Mouse (Mus musculus) frontal cortex, postnatal 14 days (tissue): Measurements from ENCODE around the gene Lst1.
"Not testable (repeated sequence)": the region's sequence is repeated elsewhere in the genome, so short reads cannot be mapped to it uniquely, and the experiment has no call there.

ENCODE experiments used
- DNase-seq, 2 experiments: peaks; one replicate each; pipeline ENCODE4 v3.0.0; 2022; ENCODE audit warnings: low spot score in 2 of 2

Gene Lst1

GRCm38 (mm10) chr17:35187959-35188610 lies at the start of gene Lst1:
Gene Lst1 (minus strand): TSS chr17:35188439.
- no peak for DNase-seq

GRCm38 (mm10) chr17:35237504-35237903 lies 49.3 kb upstream of the Lst1 start:
- no peak for DNase-seq

GRCm38 (mm10) chr17:35236996-35237395 lies 48.8 kb upstream of the Lst1 start:
- DNase-seq = no peak

DNA sequence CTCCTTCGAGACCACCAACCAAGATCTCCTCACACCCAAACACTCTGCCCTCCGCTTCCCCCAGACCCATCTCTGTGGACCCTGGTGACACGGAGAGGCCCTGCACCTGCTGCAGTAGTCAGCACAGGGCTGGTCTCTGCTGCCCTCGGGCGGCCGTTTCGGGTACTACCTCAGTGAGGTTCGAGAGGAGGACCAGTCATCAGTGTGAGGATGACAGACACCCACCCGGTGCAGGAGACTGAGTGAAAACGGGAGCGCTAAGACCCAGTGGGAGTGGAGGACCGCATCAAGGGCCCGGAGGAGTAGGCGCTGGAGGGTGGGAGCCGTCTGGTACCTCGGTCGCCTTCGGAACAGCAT lies 48.1 kb upstream of the Lst1 start:
- peak; percentile 97 to 100 for DNase-seq

DNA sequence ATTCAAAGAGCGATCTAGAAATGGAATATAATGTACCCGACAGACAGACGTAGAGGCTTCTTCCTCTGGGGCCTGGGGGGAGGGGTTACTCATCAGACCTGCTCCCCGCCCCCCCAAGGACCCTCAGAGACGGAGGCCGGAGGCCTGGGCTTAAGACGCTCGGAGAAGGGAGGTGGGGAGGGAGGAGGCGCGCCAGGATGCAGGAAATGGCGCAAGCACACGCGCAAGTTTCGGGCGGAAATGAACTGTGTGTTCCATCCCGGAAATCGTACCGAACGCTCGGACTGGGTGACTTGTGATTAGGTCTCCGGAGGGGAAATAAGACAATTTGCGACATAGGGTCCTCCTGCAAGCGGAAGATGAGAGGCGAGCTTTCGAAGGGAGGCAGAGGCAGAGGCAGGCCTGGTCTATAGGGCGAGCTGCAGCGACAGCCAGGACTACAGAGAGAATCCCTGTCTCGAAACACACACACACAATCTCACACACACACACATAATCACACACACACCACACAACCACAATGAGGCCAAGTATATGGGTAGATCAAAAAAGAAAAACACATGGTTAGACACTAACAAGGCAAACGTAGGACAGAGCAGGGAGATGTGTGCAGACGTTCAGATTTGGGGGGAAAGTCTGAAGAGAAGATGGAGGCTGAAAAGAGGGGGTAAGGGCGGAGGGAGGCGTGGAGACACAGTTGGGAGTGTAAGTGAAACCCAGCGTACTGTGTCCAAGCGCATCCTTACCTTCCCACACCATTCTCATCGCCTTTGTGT lies 47.6 kb upstream of the Lst1 start, which contains the start of gene Nfkbil1:
TSS of gene Nfkbil1 (minus strand) at position 179 of the 776 bp plus-strand sequence.
- DNase-seq = peak; percentile 85 to 90

- no peak for DNase-seq
Measured at GRCm38 (mm10) chr17:35234903-35235302, 46.7 kb upstream of the Lst1 start.

DNA sequence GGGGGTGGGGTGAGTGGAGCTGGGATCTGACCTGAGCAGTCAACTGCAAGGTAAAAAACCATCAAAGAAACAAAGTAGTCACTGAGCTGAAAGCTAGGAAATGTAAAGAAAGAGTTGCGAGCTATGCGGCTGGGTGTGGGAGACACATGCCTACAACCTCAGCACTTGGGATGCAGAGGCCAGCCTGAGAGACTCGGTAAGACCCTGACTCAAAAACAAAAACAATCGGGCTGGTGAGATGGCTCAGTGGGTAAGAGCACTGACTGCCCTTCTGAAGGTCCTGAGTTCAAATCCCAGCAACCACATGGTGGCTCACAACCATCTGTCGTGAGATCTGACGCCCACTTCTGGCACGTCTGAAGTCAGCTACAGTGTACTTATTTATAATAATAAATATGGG lies 45.9 kb upstream of the Lst1 start:
- not testable (repeated sequence) for DNase-seq

DNA sequence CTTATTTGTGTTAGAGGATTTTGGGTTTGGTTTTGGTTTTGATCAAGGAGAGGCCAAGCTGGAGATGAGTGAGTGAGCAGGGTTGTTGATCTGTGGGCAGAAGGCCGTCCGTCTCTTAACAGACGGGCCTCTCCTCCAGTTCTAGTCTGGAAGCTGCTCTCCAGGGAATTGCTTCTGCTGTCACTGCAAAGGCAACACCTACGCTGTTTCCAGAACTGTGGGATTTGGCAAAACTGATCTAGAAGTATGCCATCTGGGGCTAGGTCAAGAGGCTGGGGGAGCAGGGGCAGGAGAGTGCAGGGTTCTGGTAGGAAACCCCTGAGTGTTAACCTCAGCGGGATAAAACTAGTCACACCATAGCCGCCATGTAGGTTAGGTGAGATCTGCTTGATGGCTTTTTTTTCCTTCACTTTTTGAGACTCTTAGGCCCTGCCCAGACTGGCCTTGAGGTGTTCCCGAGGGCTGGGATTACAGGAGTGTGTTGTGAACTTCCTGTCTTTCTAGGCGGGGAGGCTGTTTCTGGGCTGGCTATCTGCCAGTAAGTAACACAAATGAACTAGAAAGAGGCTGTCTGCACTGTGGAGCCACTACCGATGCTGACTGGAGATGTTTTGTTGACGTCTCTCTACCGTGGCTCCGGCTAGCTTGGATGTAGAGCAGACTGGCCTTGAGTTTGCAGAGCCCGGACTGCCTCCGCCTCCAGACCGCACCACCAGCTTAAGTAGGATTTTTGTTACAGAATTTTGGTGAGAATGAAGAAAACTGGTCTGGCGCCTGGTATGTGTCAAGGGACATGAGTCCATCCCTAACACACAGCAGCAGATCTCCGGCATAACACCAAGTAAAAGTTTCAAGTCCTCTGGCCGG lies 45.1 kb upstream of the Lst1 start, which contains the start of gene Atp6v1g2:
TSS of gene Atp6v1g2 (plus strand) at position 547 of the 867 bp plus-strand sequence.
- DNase-seq = no peak

GRCm38 (mm10) chr17:35232659-35233058 lies 44.4 kb upstream of the Lst1 start:
- DNase-seq = no peak

DNA sequence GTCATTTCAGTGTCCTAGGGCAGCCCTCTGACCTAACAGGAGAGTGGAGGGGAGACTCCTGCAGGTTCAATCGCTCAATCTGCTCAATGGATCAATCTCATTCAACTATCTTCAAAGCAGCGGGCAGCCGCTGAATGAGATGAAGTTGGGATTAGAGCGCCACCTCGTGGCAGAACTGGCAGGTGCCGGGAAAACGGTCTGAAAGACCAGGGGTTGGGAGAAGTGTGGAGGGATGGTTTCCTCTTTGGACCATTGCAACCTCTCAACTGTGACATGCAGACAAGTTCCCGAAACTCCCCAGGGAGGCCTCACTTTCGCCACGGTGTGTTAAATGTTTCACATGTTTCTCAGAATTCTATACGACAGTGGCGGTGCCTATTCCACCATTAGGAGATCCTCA lies 43.8 kb upstream of the Lst1 start:
- DNase-seq = peak in 1 of 2 experiments; percentile 87

DNA sequence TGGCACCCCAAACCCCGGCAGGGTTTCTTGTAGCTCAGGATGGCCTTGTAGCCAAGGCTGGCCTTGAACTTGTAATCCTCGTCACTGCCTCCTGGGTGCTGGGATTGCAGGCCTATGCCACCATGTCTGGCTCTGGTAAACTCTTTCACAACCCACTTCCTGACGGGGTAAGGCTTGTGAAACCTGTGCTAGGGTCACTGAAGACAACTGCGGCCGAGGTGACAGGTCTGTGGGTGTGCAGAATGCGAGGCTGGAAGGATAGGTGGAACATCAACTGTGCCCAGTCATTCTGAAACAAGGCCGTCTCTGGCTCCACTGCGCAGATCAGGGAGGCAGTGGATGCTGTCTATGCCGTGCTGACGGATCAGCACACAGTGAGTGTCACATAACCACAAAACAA lies 42.8 kb upstream of the Lst1 start:
- no peak for DNase-seq

GRCm38 (mm10) chr17:35226561-35227046 lies 38.4 kb upstream of the Lst1 start:
- no peak for DNase-seq

DNA sequence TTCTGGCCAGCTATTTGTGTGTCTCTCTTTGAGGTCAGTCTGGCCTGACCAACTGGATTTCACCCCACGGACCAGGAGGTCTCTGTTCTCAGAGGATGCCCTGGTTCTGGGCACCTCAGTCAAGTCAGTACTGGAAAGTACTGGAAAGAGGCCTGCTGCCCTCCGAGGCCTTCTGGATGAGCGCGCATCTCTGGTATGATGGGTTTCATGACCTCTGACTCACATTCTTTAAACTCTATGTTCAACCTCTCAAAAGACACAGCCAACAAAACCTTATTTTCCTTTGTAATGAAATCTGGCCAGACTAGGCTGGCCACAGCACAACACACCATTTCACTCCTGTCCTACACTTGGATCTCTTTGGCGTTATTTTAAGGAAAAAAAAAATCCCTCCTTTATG lies 37.2 kb upstream of the Lst1 start:
- DNase-seq = no peak

- DNase-seq = no peak
Measured at GRCm38 (mm10) chr17:35224641-35225040, 36.4 kb upstream of the Lst1 start.

DNA sequence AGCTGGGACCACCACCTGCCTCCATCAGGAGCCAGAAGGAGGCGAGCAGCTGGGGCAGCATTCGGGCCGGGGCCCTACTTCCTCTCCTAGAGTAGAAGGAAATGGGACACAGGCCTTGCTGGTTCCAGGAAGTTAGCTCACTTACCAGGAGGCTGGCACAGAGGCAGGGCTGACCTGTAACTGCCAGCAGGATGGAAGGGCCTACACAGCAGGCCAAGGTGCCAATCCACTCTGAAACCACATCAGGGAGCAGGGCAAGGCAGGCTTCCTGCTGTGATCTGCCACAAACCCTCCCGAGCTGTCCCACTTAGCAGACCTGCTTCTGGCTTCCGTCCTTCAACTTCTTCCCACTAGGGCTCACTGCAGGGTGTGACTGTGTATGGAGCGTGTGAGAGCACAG lies 34.1 kb upstream of the Lst1 start:
- no peak for DNase-seq

GRCm38 (mm10) chr17:35220156-35220952 lies 32.1 kb upstream of the Lst1 start, which contains the start of gene Gm16181:
Gene Gm16181 (plus strand): TSS chr17:35220834.
- DNase-seq = no peak

GRCm38 (mm10) chr17:35219601-35220041 lies 31.4 kb upstream of the Lst1 start:
- DNase-seq = no peak

GRCm38 (mm10) chr17:35218516-35219193 lies 30.4 kb upstream of the Lst1 start:
- DNase-seq = no peak

GRCm38 (mm10) chr17:35213071-35213470 lies 24.8 kb upstream of the Lst1 start:
- no peak for DNase-seq

- no peak for DNase-seq
Measured at GRCm38 (mm10) chr17:35210593-35210992, 22.4 kb upstream of the Lst1 start.
